Comparison of ENCODE assay signal across 9 mouse cellular contexts in the genomic region with DNA sequence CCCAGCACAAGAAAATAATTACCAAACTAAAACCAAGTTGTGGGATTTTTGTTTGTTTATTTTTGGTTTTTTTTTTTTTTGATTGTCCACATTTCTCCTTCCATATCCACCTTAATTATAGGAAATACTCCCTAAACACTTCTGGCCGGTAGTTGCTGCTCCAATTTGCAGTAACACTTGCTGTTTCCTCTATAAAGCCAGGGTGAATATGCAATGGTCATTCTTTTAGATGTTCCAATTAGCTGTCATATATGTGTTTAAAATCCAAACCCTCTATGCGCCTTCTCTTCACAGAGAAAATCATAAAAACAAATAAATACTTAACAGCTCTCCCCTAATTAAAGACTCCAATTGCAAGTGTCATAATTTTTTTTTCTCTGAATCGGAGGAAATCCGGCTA. TPM values are rescaled to one million over a fixed set of nuclear protein-coding genes. Genes with fewer than 3 reads are reported as not detected.
DNase-seq lines count a peak whose midpoint lies in the region; ATAC-seq and TF ChIP-seq lines count a peak whose summit lies in the region.
"Had no signal": no experiment of that assay in that cellular context is flagged by ENCODE, and none has a peak within 500 bp of the region (broad histone marks: within the 10 kb centered on the region; RNA-seq: fewer than 3 reads in every experiment).

No protein-coding gene starts in this region.

- no peaks in the 10 kb centered on the region for H3K9me3 ChIP-seq in heart, embryonic 15.5 days (replicated peaks)
- H3K9me3 ChIP-seq in hindbrain, embryonic 10.5 days: no peaks in the 10 kb centered on the region
- H3K9me3 ChIP-seq: G1E had no signal

- peaks cover 23% of the 10 kb centered on the region for H3K27me3 ChIP-seq in heart, embryonic 15.5 days
- H3K27me3 ChIP-seq in hindbrain, embryonic 10.5 days (ENCODE audit: insufficient read depth, poor library complexity, severe bottlenecking): peaks cover 31% of the 10 kb centered on the region

- intact Hi-C loops in heart, postnatal 10 days (cut with DNase I): loop anchor here (10.0 kb wide), 1 partner anchor 200 kb away; no protein-coding TSS in a partner anchor

- peak overlapping the region; percentile 99 for H3K4me2 ChIP-seq in heart, embryonic 15.5 days

- DNase-seq in heart, postnatal 10 days: no peak
- DNase-seq in hindbrain, embryonic 10.5 days (ENCODE audit: low spot score): no peak
- DNase-seq in mesoderm, embryonic 11.5 days (ENCODE audit: low read depth, low spot score): peak; percentile 1
- no peak for DNase-seq in right cerebral cortex, postnatal 4 days
- no peak for DNase-seq in thymus, postnatal 25 days

- no peak for TF ChIP-seq POLR2A in bone marrow macrophage, adult 2 months (IDR thresholded peaks at IDR 0.05; ENCODE audit: borderline replicate concordance, low read depth, low read length)

- ATAC-seq in heart, embryonic 15.5 days (replicated peaks; ENCODE audit: insufficient number of reproducible peaks, insufficient read depth, low FRiP score, low read depth): no peak
- ATAC-seq in activated CD4-positive, CD25-positive, alpha-beta regulatory T cell, adult 4 months: no peak

- no peaks in the 10 kb centered on the region for H3K36me3 ChIP-seq in heart, embryonic 15.5 days
- no peaks in the 10 kb centered on the region for H3K36me3 ChIP-seq in hindbrain, embryonic 10.5 days
- H3K36me3 ChIP-seq: G1E had no signal

- no peak overlapping the region; the same call in 1 of the 2 replicates for H3K27ac ChIP-seq in heart, embryonic 15.5 days
- H3K27ac ChIP-seq in bone marrow macrophage, adult 2 months (ENCODE audit: insufficient read depth, low read depth, low read length): no peak overlapping the region
- no peak overlapping the region for H3K27ac ChIP-seq in hindbrain, embryonic 10.5 days

- peak overlapping the region; percentile 56 for H3K9ac ChIP-seq in heart, embryonic 15.5 days

- peak overlapping the region; percentile 65 for H3K4me3 ChIP-seq in heart, embryonic 15.5 days
- peak overlapping the region; percentile 64 for H3K4me3 ChIP-seq in bone marrow macrophage, adult 2 months (ENCODE audit: insufficient read depth, low read length)
- H3K4me3 ChIP-seq in hindbrain, embryonic 10.5 days: peak overlapping the region; percentile 68

- peaks cover 7% of the 10 kb centered on the region for H3K4me1 ChIP-seq in heart, embryonic 15.5 days (replicated peaks)
- H3K4me1 ChIP-seq in bone marrow macrophage, adult 2 months (ENCODE audit: control insufficient read depth, insufficient read depth, low read length): no peaks in the 10 kb centered on the region
- H3K4me1 ChIP-seq in hindbrain, embryonic 10.5 days (replicated peaks): peaks cover 14% of the 10 kb centered on the region

- 12% methylated on average over 4 of the region's 4 CpGs for WGBS in heart, embryonic 15.5 days
- 9% methylated on average over 4 of the region's 4 CpGs for WGBS in hindbrain, embryonic 10.5 days

- no peak for TF ChIP-seq CTCF in bone marrow macrophage, adult 2 months (IDR thresholded peaks at IDR 0.05; ENCODE audit: low read depth, low read length)

RNA-seq across cellular contexts. Expression of gene Eml6, which starts 0.7 kb away (rescaled TPM):
- 0.57 and 0.66 TPM in 2 replicates for polyA plus RNA-seq in heart, embryonic 15.5 days (2015; fragmentation: Nextera tagmentation; extraction: Ambion mirVana)
- total RNA-seq in heart, postnatal 10 days (2021): 1 to 10 TPM; 1.6 to 2.5 TPM
- polyA plus RNA-seq in bone marrow macrophage, adult 2 months (2012; ENCODE audit: insufficient read depth, insufficient read length, missing spikeins): 2.5 and 7.6 TPM in 2 replicates
- polyA plus RNA-seq in hindbrain, embryonic 10.5 days (2016; fragmentation: Nextera tagmentation; extraction: Ambion mirVana): 0.63 and 0.95 TPM in 2 replicates
- 1 to 10 TPM in 1 of 2 experiments, under 1 TPM in 1; 0.82 to 1.2 TPM for polyA plus RNA-seq in activated CD4-positive, CD25-positive, alpha-beta regulatory T cell, adult 4 months (2017; shearing (Covaris generic))
